Mouse (Mus musculus): ENCODE measurements around the gene Spire2.

- TF ChIP-seq CTCF (IDR thresholded peaks at IDR 0.05; ENCODE audit: low read depth) (no peak), EP300 (IDR thresholded peaks at IDR 0.05; ENCODE audit: low read depth) (no peak)
Observed at GRCm38 (mm10) chr8:123298301-123298700, 34.2 kb upstream of the Spire2 start.
